Mouse (Mus musculus): ENCODE measurements at regions not wholly inside any gene's neighbourhood (a gene's known extent, or its start where the extent isn't known, plus 50 kb on each side); places are given as distances from the start of the nearest gene placed in this dataset.
A peak's percentile ranks its signal among the peaks of the same experiment; 100 is the strongest.

DNA sequence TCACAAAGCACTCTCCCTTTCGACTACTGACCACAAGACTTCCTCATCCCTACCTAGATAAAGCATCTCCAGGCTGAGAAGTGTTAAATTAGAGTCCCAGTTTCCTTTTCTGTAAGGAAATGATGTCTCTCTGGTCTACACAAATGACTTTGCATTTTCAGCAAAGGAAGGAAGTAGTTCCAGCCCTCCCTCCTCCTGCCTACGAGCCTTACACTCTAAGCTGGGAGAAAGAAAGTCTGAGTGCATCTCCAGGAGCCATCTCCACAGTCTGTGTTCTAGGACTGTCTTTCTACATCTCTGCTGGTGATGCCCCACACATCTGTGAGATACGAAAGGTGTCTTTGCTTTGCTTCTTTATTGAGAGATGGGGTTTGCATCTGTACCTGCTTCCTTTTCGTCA is 251.1 kb upstream of the Prickle1 start:
- Histone ChIP-seq H3K4me2 (ENCODE audit: low read depth, low read length) (no peak overlapping the region), H3K9ac (replicated peaks) (no peak overlapping the region), H3K36me3 (replicated peaks; ENCODE audit: insufficient read depth, low read length) (no peaks in the 10 kb centered on the region), H3K27me3 (ENCODE audit: insufficient read depth, low read length) (no peaks in the 10 kb centered on the region), H3K4me3 (ENCODE audit: low read depth, low read length) (no peak overlapping the region), H3K9me3 (ENCODE audit: low read length) (no peaks in the 10 kb centered on the region), H3K27ac (ENCODE audit: low read depth) (no peak overlapping the region), H3K4me1 (ENCODE audit: insufficient read depth) (no peaks in the 10 kb centered on the region)
- no peak for ATAC-seq
- no peak for TF ChIP-seq CTCF (IDR thresholded peaks at IDR 0.05; ENCODE audit: low read depth)
- no peak for TF ChIP-seq EP300 (IDR thresholded peaks at IDR 0.05; ENCODE audit: low read depth)
- no peak for DNase-seq
- WGBS (ENCODE audit: insufficient replicate concordance) = 55% methylated on average over 4 of the region's 4 CpGs

DNA sequence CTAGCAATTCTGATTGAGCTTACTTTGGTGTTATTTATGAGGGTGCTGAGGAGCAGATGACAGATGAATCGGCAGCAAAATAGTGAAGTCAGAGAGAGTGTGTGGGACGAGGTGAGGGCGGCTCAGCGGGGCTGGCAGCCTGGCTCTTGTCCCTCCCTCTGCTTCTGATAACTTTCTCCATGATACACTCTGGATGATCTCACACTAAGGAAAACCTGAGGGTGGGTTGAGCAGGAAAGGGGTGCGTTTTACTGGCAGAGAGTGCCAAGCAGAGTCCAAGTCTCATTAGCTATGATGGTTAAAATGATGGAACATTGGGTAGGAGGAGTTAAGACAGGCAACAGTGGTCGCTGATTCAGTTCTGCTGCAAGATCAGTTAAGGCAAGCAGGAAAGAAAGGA is 250.1 kb upstream of the Prickle1 start:
- Histone ChIP-seq H3K9ac (replicated peaks) (no peak overlapping the region), H3K27ac (ENCODE audit: low read depth) (no peak overlapping the region), H3K27me3 (ENCODE audit: insufficient read depth, low read length) (no peaks in the 10 kb centered on the region), H3K36me3 (replicated peaks; ENCODE audit: insufficient read depth, low read length) (no peaks in the 10 kb centered on the region), H3K4me2 (ENCODE audit: low read depth, low read length) (no peak overlapping the region), H3K4me1 (ENCODE audit: insufficient read depth) (no peaks in the 10 kb centered on the region), H3K4me3 (ENCODE audit: low read depth, low read length) (no peak overlapping the region), H3K9me3 (ENCODE audit: low read length) (no peaks in the 10 kb centered on the region)
- DNase-seq (no peak), ATAC-seq (no peak)
- 69% methylated on average over 6 of the region's 6 CpGs for WGBS (ENCODE audit: insufficient replicate concordance)
- TF ChIP-seq CTCF (IDR thresholded peaks at IDR 0.05; ENCODE audit: low read depth) = no peak
- TF ChIP-seq EP300 (IDR thresholded peaks at IDR 0.05; ENCODE audit: low read depth) = no peak

DNA sequence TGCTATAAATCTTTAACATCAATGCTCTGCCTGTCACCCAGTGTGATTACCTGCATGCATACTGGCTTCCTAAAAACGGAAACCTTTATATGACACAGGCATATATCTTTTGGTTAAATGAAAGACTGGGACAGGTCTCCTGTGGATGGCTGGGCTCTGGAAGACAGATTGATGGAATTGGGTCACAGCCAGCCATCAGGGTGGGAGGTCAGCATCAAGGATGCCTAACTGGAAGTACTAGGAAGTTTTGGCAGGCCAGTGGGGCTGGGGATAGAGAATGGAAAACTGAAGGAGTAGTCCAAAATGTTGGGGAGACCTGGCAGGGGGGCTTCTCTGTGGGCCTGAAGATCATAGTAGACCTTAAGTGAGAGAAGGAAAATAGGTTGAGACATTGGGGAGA is 237.3 kb upstream of the Prickle1 start:
- H3K4me1 ChIP-seq (ENCODE audit: insufficient read depth) = no peaks in the 10 kb centered on the region
- no peak overlapping the region for H3K4me3 ChIP-seq (ENCODE audit: low read depth, low read length)
- ATAC-seq (no peak), DNase-seq (no peak)
- no peak overlapping the region for H3K4me2 ChIP-seq (ENCODE audit: low read depth, low read length)
- WGBS (ENCODE audit: insufficient replicate concordance) = 47% methylated on average over 1 of the region's 1 CpGs
- H3K27ac ChIP-seq (ENCODE audit: low read depth) = no peak overlapping the region
- H3K9ac ChIP-seq (replicated peaks) = no peak overlapping the region
- no peaks in the 10 kb centered on the region for H3K27me3 ChIP-seq (ENCODE audit: insufficient read depth, low read length)
- H3K36me3 ChIP-seq (replicated peaks; ENCODE audit: insufficient read depth, low read length) = no peaks in the 10 kb centered on the region
- TF ChIP-seq CTCF (IDR thresholded peaks at IDR 0.05; ENCODE audit: low read depth) (no peak), EP300 (IDR thresholded peaks at IDR 0.05; ENCODE audit: low read depth) (no peak)
- no peaks in the 10 kb centered on the region for H3K9me3 ChIP-seq (ENCODE audit: low read length)

DNA sequence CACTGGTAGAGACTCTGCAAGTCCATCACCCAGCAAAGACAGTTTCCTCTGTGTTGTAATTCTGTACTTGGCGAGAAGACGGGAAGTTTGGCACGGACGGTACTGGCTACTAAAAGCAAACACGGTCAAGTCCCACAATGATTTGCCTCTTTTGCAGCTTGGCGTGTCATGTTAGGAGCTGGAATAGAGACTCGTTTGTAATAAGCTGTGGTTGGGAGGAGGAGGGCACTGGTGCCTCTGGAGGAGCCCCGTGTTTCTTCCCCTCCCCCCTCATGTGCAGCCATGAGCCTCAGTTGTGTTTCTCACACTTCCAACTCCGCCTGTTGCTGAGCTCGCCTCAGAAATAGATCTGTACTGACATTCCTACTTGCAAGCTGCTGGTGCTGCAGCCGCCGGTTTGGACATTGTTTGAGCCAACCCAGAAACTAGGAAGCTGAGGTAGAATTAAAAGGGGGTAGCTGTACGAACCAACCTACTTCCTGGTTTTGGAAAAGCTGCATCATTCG is 236.8 kb upstream of the Prickle1 start:
- H3K4me3 ChIP-seq (ENCODE audit: low read depth, low read length) = no peak overlapping the region
- H3K9ac ChIP-seq (replicated peaks) = no peak overlapping the region
- no peak overlapping the region for H3K27ac ChIP-seq (ENCODE audit: low read depth)
- peak overlapping the region; percentile 26; the same call in 1 of the 2 replicates for H3K4me2 ChIP-seq (ENCODE audit: low read depth, low read length)
- no peaks in the 10 kb centered on the region for H3K27me3 ChIP-seq (ENCODE audit: insufficient read depth, low read length)
- no peaks in the 10 kb centered on the region for H3K4me1 ChIP-seq (ENCODE audit: insufficient read depth)
- no peak for TF ChIP-seq EP300 (IDR thresholded peaks at IDR 0.05; ENCODE audit: low read depth)
- TF ChIP-seq CTCF (IDR thresholded peaks at IDR 0.05; ENCODE audit: low read depth) = no peak
- H3K9me3 ChIP-seq (ENCODE audit: low read length) = no peaks in the 10 kb centered on the region
- ATAC-seq = no peak
- 41% methylated on average over 14 of the region's 14 CpGs for WGBS (ENCODE audit: insufficient replicate concordance)
- no peak for DNase-seq
- H3K36me3 ChIP-seq (replicated peaks; ENCODE audit: insufficient read depth, low read length) = no peaks in the 10 kb centered on the region

DNA sequence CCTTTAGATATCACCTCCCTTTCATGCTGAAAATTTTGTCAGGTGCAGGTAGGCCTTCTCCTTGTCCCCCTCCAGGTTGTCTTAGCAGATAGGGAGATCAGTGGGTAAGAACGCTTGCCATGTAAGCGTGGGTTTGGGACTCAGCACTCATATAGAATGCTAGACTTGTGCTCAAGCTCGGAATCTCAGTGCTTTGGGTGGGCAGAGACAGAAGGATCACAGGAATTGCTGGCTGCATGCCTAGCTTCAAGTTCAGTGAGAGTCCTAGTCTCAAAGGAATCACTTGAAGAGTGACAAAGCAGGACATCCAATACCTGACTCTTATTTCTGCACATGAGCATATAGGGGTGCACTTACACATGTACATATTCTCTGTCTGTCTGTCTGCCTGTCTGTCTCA is 235.5 kb upstream of the Prickle1 start:
- no peaks in the 10 kb centered on the region for H3K4me1 ChIP-seq (ENCODE audit: insufficient read depth)
- DNase-seq = no peak
- H3K27me3 ChIP-seq (ENCODE audit: insufficient read depth, low read length) = no peaks in the 10 kb centered on the region
- no peaks in the 10 kb centered on the region for H3K9me3 ChIP-seq (ENCODE audit: low read length)
- 73% methylated on average over 3 of the region's 3 CpGs for WGBS (ENCODE audit: insufficient replicate concordance)
- H3K36me3 ChIP-seq (replicated peaks; ENCODE audit: insufficient read depth, low read length) = no peaks in the 10 kb centered on the region
- H3K27ac ChIP-seq (ENCODE audit: low read depth) = no peak overlapping the region
- TF ChIP-seq CTCF (IDR thresholded peaks at IDR 0.05; ENCODE audit: low read depth) (no peak), EP300 (IDR thresholded peaks at IDR 0.05; ENCODE audit: low read depth) (no peak)
- no peak overlapping the region for H3K9ac ChIP-seq (replicated peaks)
- H3K4me3 ChIP-seq (ENCODE audit: low read depth, low read length) = no peak overlapping the region
- ATAC-seq = no peak
- H3K4me2 ChIP-seq (ENCODE audit: low read depth, low read length) = no peak overlapping the region

DNA sequence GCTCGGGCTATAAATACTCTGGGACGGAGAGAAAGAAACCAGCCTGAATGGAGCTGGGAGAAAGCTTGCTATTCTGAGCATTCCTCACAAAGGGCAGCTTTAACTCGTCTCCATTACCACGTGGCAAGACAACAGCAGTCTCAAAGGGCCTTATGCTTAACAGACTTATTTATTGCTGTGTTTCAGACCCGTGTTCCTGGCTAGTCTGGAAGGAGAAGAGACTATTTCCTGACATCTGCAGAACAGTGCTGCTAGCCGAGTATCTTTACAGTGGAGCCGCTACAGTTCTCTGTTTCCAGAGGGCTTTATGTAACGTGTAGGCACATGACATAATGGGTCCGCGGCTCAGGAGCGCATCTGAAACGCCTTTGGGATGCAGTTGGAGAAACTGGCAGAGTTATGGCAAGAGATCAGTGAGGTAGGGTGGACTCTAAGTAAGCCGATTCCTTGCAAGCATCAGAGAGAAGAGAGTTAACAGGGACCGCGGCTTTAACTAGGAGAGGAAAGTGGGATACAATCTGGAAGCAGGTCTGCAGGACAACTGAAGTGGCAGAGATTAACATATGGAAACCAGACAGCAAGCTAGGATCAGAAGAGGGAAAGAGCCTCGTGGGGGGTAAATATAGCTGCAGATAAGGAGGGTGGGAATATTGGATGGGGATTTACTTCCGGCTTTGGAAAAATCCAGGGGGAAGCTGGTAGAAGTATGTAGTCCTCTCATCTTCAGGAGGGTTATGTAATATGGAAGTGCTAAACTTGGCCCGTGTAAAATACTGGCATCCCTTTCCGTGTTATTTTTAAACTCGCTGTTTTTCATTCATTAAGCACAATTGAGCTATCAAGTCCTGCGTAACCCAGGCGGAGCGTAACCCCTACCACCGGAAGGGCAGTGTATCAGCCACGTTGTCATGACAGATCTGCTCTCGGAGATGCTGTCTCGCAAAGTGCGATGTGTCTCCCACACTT is 229.3 kb upstream of the Prickle1 start:
- no peak overlapping the region for H3K27ac ChIP-seq (ENCODE audit: low read depth)
- TF ChIP-seq CTCF (IDR thresholded peaks at IDR 0.05; ENCODE audit: low read depth) = no peak
- TF ChIP-seq EP300 (IDR thresholded peaks at IDR 0.05; ENCODE audit: low read depth) = no peak
- DNase-seq (no peak), ATAC-seq (no peak)
- no peaks in the 10 kb centered on the region for H3K4me1 ChIP-seq (ENCODE audit: insufficient read depth)
- no peak overlapping the region for H3K9ac ChIP-seq (replicated peaks)
- H3K4me3 ChIP-seq (ENCODE audit: low read depth, low read length) = no peak overlapping the region
- H3K4me2 ChIP-seq (ENCODE audit: low read depth, low read length) = peak overlapping the region; percentile 33
- H3K9me3 ChIP-seq (ENCODE audit: low read length) = no peaks in the 10 kb centered on the region
- 55% methylated on average over 28 of the region's 28 CpGs for WGBS (ENCODE audit: insufficient replicate concordance)
- no peaks in the 10 kb centered on the region for H3K27me3 ChIP-seq (ENCODE audit: insufficient read depth, low read length)
- no peaks in the 10 kb centered on the region for H3K36me3 ChIP-seq (replicated peaks; ENCODE audit: insufficient read depth, low read length)
